Mouse (Mus musculus) G1E (cell line): ENCODE measurements at regions not wholly inside any gene's neighbourhood (a gene's known extent, or its start where the extent isn't known, plus 50 kb on each side); places are given as distances from the start of the nearest gene placed in this dataset.

Experiments used
- CTCF ChIP-seq: IDR thresholded peaks from 2 replicates; pipeline ENCODE4 v1.5.1; 2012; ENCODE audit warnings: low read depth, low read length, inconsistent platforms, mixed read lengths
- TAL1 ChIP-seq: conservative IDR thresholded peaks from 2 replicates; pipeline ENCODE4 v1.6.1; 2012; ENCODE audit warnings: low read depth, low read length, inconsistent platforms, mixed read lengths

DNA sequence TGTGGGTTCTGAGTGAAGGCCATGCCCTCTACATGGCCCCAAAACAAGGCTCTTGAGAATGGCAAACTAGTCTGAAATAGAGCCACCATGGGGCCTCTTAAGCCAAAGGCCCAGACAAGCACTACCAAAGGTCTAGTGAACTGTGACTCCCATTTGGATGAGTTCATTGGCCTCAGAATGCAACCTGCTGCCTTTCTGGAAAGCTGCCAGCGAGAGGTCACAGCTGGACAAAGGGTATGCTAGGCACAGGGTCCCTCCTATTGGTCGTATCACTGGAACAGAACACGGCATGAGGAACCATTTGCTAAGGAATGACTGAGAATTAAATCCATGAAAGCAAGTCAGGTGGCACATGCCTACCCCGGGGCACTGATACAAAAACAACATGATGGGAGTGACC is 98.5 kb upstream of the Pou3f3 start:
- no peak for TF ChIP-seq CTCF
- TF ChIP-seq TAL1 = no peak
